Mouse (Mus musculus) frontal cortex, adult 2 months (tissue): Measurements from ENCODE around the gene Gm10696. TPM values are rescaled to one million over a fixed set of nuclear protein-coding genes. Genes with fewer than 3 reads are reported as not detected.
"Not testable (repeated sequence)": the region's sequence is repeated elsewhere in the genome, so short reads cannot be mapped to it uniquely, and the experiment has no call there.

Experiments used
- DNase-seq, 2 experiments: peaks; one replicate each; pipeline ENCODE4 v3.0.0; 2022; ENCODE audit warnings: low spot score in 1 of 2; ENCODE audit errors: extremely low spot score in 1 of 2
- polyA plus RNA-seq: library from polyadenylated mRNA; depleted of rRNA; stranded (reverse); fragments of >200 nt; gene quantifications from 2 replicates; pipeline ENCODE4 v1.2.3, GENCODE M21; 2012; rRNA removed

The Gm10696 gene
- not detected in 2 replicates for polyA plus RNA-seq

DNA sequence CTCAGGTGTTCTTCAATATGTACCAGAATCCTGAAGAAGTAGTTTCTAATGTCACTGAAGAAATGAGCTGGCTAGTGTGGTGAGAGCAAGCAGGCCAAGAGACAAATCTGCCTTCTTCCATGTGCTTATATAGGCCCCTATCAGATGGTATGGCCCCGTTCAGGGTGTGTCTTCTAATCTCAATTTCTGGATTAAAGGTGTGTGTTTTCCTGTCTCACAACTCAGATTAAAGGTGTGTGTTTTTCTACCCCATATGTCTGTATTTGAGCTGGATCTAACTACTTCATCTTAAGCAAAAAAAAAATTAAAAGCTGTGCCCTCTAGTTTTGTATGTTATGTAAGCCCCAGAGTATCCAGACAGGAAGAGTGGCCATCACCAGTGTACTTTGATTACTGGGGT lies at the start of gene Gm10696:
TSS of gene Gm10696 (minus strand) at position 101 of the 400 bp plus-strand sequence.
- not testable (repeated sequence) for DNase-seq

DNA sequence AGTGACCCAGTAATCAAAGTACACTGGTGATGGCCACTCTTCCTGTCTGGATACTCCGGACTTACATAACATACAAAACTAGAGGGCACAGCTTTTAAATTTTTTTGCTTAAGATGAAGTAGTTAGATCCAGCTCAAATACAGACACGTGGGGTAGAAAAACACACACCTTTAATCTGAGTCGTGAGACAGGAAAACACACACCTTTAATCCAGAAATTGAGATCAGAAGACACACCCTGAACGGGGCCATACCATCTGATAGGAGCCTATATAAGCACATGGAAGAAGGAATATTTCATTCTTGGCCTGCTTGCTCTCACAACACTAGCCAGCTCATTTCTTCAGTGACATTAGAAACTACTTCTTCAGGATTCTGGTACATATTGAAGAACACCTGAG lies 18.4 kb upstream of the Gm10696 start, which contains the start of gene Gm5286:
TSS of gene Gm5286 (plus strand) at position 301 of the 400 bp plus-strand sequence.
- not testable (repeated sequence) for DNase-seq

- not testable (repeated sequence) for DNase-seq
Measured at GRCm38 (mm10) chr3:94167351-94167750, 10.6 kb downstream of the Gm10696 start.

Other genes with a start within 250 kb of the Gm10696 start
- not detected in 2 replicates for gene Gm9117, start 234.7 kb downstream of the Gm10696 start, polyA plus RNA-seq
- gene Tdpoz5, start 216.9 kb downstream of the Gm10696 start, polyA plus RNA-seq, result not detected in 2 replicates
- gene Gm9125, start 123.3 kb downstream of the Gm10696 start, polyA plus RNA-seq, result not detected in 2 replicates
- not detected in 2 replicates for gene Gm10697, start 105.5 kb downstream of the Gm10696 start, polyA plus RNA-seq
- gene Gm5286, start 18.5 kb upstream of the Gm10696 start, polyA plus RNA-seq, result not detected in 2 replicates
- gene Gm4778, start 85.8 kb upstream of the Gm10696 start, polyA plus RNA-seq, result not detected in 2 replicates
- 18.7 and 22.1 TPM in 2 replicates for gene Them4, start 131.9 kb upstream of the Gm10696 start, polyA plus RNA-seq
- gene Them5, start 163.9 kb upstream of the Gm10696 start, polyA plus RNA-seq, result not detected in 2 replicates
- gene C2cd4d, start 184.2 kb upstream of the Gm10696 start, polyA plus RNA-seq, result 1.4 and 1.5 TPM in 2 replicates
- 0.95 and 1.1 TPM in 2 replicates for gene Rorc, start 194.6 kb upstream of the Gm10696 start, polyA plus RNA-seq
- 0.40 and 0.55 TPM in 2 replicates for gene Lingo4, start 220.3 kb upstream of the Gm10696 start, polyA plus RNA-seq
- gene Tdrkh, start 235.1 kb upstream of the Gm10696 start, polyA plus RNA-seq, result 15.5 and 17.0 TPM in 2 replicates